Mouse (Mus musculus): ENCODE results near the gene Olfr1143.

GRCm38 (mm10) chr2:87843693-87844092, 43.3 kb downstream of the Olfr1143 start, which contains the start of gene Olfr1150-ps1:
- TF ChIP-seq CTCF (IDR thresholded peaks at IDR 0.05), result no peak
- TF ChIP-seq EP300 (IDR thresholded peaks at IDR 0.05), result no peak

All from lung, postnatal 0 days (tissue).